Mouse (Mus musculus): ENCODE measurements around the gene Cyb561d1. TPM values are rescaled to one million over a fixed set of nuclear protein-coding genes. Genes with fewer than 3 reads are reported as not detected.

Cyb561d1 gene
- total RNA-seq, 1 experiment from 2014 or later: 9.5 TPM

- ATAC-seq (replicated peaks in 1 of 2; ENCODE audit: insufficient read depth in 1 of 2, low FRiP score in 2 of 2, low TSS enrichment in 1 of 2, low read depth in 1 of 2, poor library complexity in 2 of 2, severe bottlenecking in 2 of 2): 0 out of 4 replicates have a peak, but pooled peaks of 1 of the 2 experiments have one; percentile 20
Measured at GRCm38 (mm10) chr3:108185460-108186097, 15.4 kb downstream of the Cyb561d1 start.

DNA sequence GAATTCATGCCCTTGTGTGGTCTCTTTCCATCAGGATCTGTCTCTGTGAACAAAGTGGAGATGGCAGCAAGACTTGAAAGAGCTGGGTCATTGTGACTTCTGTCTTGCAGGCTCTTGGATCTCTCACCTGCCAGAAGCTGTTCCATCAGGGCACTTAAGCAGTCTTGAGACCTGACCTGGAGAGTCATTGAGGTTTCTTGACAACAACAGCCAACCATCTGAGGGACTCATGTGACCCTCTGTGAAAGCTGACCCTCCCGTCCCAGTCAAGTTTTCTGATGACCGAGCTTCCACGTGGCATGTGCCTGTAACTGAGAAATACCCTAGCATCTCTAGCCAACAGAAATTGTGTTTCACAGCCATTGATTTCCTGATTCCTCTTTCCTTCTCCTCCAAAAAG, 16.3 kb downstream of the Cyb561d1 start:
- ATAC-seq (replicated peaks in 1 of 2; ENCODE audit: insufficient read depth in 1 of 2, low FRiP score in 2 of 2, low TSS enrichment in 1 of 2, low read depth in 1 of 2, poor library complexity in 2 of 2, severe bottlenecking in 2 of 2): no peak

DNA sequence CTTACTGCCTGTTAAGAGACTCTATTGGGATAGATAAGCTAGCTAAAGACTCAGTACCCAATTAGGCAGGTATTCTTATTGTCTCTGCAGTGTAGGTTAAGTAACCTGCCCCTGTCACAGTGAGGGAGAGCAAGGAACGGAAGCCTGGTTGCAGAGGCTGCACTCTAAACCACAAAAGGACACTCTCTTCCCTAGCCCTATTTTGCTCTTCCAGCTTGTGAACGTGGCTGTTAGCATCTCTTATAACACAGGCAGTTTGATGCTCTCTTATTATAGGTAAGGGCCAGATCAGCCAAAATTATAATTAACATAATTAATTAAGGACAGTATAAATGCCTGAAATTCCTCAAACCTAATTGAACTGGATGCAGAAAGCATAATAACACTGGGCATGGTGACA, 20.5 kb downstream of the Cyb561d1 start:
- no peak for ATAC-seq (replicated peaks in 1 of 2; ENCODE audit: insufficient read depth in 1 of 2, low FRiP score in 2 of 2, low TSS enrichment in 1 of 2, low read depth in 1 of 2, poor library complexity in 2 of 2, severe bottlenecking in 2 of 2)

DNA sequence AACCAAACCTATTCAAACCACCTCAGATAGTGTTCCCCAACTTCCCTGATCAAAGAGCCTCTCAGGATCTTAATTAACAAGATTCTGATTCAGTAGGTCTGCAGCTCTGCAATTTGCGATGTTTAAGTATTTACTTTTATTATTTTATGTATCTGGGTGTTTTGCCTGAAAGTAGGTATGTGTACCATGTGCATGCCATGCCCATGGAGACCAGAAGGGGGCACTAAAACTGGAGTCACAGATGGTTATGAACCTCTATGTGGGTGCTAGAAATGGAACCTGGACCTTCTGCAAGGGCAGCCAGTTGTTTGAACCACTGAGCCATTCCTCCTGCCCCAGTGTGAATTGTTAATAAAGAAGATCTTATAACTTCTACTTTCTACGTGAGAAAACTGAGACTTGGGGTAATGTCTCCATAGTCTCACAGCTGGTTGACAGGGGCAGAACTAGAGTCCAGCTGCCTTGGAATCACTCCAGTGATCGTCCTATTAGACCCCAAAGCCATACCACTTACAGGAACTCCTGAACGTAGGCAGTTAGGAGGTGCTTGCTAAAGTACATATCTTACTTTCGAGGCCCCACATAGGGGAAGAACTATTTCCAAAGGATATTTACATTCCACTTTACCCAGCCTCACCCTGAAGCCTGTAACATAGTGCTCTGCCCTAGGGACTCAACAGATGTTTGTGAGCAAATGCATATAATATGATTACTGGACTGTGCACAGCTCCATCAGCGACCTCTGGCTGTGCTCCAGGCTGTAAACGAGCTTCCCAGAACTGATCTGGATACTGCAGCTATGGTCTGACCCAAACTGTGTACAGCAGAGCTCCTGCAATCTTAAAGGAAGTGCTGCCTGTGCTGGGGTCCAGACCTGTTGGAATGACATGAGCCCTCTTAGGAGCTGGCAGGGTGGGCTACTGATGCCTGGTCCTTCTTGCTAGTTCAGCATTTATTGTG, 22.0 kb downstream of the Cyb561d1 start:
- ATAC-seq (replicated peaks in 1 of 2; ENCODE audit: insufficient read depth in 1 of 2, low FRiP score in 2 of 2, low TSS enrichment in 1 of 2, low read depth in 1 of 2, poor library complexity in 2 of 2, severe bottlenecking in 2 of 2): no peak

DNA sequence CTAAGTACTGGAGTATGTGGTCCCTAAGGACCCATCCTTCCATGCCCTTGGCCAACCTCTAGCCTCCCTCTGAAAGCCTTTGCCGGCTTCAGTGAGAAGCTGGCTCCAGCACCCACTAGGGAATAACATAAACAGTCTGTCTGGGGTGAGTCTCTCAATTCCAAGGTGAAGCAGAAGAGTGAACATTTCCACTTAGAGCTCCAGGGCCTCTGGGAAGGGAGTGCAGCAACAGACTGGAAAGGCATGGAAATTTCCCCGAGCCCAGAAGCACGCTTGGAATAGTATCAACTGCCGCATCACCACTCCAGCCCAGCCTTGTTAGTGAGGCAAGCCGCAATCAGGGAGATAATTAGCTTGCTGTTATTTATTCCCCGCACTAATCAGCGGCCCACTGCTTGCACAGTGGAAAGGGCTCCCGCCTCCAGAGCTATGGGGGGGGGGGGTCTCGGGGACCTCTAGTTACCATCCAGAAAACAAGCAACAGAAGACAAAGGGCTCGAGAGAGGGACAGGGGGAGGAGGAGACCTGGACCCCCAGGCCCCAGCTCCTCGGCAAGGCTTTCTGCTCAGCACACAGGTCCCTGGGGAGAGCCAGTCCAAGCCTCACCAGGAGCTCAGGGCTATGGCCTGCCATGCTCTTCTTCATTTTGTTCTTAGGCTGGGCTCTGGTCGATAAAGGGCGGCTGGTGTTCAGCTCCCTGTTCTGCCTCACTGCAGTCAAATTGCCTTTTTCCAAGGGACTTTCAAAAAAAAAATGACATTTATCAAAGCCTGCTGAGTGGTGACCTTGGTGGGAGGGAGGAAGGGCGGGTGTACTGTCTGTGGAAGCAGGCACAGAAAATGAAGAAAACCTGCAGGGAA, 26.1 kb downstream of the Cyb561d1 start:
- no peak for ATAC-seq (replicated peaks in 1 of 2; ENCODE audit: insufficient read depth in 1 of 2, low FRiP score in 2 of 2, low TSS enrichment in 1 of 2, low read depth in 1 of 2, poor library complexity in 2 of 2, severe bottlenecking in 2 of 2)

DNA sequence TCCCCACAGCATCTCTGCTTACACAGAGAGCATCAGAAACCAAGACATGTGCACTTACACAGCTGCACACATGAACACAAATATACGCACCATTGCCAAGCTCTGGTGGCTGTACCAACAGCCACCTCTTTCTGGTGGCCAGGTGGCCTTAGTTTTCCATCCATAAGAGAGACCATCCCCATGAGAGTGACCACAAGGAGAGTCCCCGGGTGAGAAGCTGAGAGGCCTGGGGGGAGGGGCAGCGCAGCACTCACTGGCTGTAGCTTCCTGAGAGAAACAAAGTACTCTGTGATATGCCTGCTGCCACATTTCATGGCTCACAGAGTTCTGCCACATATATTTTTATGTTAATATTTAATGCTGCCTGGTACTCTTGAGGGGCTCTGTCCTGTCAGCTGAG, 31.8 kb downstream of the Cyb561d1 start:
- ATAC-seq (replicated peaks in 1 of 2; ENCODE audit: insufficient read depth in 1 of 2, low FRiP score in 2 of 2, low TSS enrichment in 1 of 2, low read depth in 1 of 2, poor library complexity in 2 of 2, severe bottlenecking in 2 of 2): no peak

DNA sequence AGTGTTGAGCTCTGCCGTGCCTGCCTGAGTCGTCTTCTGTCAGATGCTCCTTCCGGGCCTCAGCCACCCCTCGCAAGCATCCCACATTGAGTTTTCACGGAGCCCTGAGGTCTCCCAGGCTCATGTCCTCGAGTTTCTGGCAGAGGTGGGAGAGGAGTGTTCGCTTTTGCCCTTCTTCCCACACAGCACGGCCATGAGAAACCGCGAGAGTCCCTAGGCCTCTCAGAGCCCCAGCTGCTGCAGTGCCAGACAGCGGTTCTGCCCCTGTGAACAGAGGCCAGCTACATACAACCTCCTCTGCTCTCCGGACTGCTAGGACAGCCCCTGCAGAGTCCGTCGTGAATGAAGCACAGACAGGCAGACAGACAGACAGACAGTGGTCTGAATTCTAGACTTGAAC, 33.5 kb downstream of the Cyb561d1 start:
- no peak for ATAC-seq (replicated peaks in 1 of 2; ENCODE audit: insufficient read depth in 1 of 2, low FRiP score in 2 of 2, low TSS enrichment in 1 of 2, low read depth in 1 of 2, poor library complexity in 2 of 2, severe bottlenecking in 2 of 2)

- peak in 1 of 2 experiments; percentile 51; a peak in 1 of 4 replicates for ATAC-seq (replicated peaks in 1 of 2; ENCODE audit: insufficient read depth in 1 of 2, low FRiP score in 2 of 2, low TSS enrichment in 1 of 2, low read depth in 1 of 2, poor library complexity in 2 of 2, severe bottlenecking in 2 of 2)
Measured at GRCm38 (mm10) chr3:108166486-108167211, 34.4 kb downstream of the Cyb561d1 start.

DNA sequence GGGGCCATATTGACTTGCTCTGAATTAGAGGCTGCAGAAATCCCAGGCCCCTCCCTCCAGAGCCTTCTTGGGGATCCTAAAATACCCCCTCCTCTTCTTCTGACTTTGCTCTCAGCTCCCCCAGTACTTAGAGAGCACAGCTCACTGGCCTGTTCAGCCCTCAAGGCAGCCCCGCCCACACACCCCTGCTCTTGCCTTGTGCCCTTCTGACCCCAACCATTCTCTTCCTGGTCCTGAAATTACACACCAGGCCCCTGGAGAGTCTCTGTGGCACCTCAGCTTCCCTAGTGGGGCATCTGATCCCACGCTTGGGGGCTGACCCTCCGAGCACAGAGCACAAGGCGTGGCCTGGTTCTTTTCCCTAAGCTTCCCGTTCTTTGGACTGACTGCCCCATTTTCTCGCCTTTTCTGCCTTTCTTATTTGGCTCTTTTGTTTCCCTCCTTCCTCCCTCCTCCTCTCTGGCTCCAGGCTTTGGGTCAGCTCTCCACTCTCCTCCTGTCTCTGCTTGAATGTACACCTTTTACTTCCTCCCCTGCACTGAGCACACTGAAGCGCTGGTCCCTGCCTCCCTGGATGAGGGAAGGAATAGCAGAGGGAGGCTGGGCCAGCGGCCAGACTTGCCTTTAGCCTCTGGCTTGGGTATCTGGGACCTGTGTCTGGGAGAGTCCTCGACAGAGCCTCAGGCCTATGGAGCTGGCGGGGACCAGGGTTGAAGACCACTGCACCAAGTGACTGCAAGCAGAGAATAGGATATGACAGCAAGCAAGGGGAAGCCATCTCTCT, 35.3 kb downstream of the Cyb561d1 start:
- no peak for ATAC-seq (replicated peaks in 1 of 2; ENCODE audit: insufficient read depth in 1 of 2, low FRiP score in 2 of 2, low TSS enrichment in 1 of 2, low read depth in 1 of 2, poor library complexity in 2 of 2, severe bottlenecking in 2 of 2)

DNA sequence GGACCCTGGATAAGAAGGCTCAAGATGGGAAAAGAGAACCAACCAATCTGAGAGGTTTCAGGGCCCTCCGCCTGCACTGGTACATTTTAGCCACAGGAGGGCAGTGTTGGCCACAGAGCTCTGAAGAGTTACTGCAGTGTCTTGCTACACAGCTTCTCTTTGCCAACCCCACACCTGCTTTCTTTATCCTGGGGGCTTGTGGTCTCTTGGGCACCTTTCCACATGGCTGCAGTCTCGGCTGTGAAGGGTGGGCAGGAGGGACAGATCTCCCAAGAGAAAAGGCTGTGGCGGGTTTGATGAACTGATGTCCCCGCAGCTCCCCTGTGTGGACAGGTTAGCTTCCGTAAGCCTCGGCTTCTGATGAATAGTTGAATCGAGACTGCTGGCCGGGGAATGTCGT, 36.2 kb downstream of the Cyb561d1 start:
- ATAC-seq (replicated peaks in 1 of 2; ENCODE audit: insufficient read depth in 1 of 2, low FRiP score in 2 of 2, low TSS enrichment in 1 of 2, low read depth in 1 of 2, poor library complexity in 2 of 2, severe bottlenecking in 2 of 2): peak; percentile 68 to 85; a peak in 3 of 4 replicates

DNA sequence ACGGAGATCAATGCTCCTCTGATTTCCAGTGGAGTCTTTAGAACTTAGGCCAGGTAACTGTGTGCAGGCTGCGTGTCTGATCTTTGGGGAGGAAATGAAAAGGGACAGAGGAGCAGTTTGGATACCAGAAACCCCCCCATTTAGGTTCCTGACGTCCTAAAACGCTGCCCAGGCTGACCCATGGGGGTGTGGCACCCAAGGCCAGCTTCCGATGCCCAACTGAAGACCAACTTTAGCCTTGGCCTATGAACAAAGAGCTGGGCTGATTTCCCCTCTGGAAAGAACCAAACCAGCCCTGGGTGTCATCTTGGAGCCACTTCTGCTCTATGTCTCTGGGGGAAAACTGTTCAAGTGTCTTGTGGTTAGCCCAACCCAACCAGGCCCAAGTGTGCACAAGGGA, 36.9 kb downstream of the Cyb561d1 start:
- ATAC-seq (replicated peaks in 1 of 2; ENCODE audit: insufficient read depth in 1 of 2, low FRiP score in 2 of 2, low TSS enrichment in 1 of 2, low read depth in 1 of 2, poor library complexity in 2 of 2, severe bottlenecking in 2 of 2): no peak

- ATAC-seq (replicated peaks in 1 of 2; ENCODE audit: insufficient read depth in 1 of 2, low FRiP score in 2 of 2, low TSS enrichment in 1 of 2, low read depth in 1 of 2, poor library complexity in 2 of 2, severe bottlenecking in 2 of 2): no peak
Measured at GRCm38 (mm10) chr3:108158383-108159037, 42.5 kb downstream of the Cyb561d1 start.

GRCm38 (mm10) chr3:108154656-108155055, 46.4 kb downstream of the Cyb561d1 start, which contains the start of gene Gpr61:
Gpr61 (minus strand) TSS chr3:108154882.
- no peak for ATAC-seq (replicated peaks in 1 of 2; ENCODE audit: insufficient read depth in 1 of 2, low FRiP score in 2 of 2, low TSS enrichment in 1 of 2, low read depth in 1 of 2, poor library complexity in 2 of 2, severe bottlenecking in 2 of 2)

DNA sequence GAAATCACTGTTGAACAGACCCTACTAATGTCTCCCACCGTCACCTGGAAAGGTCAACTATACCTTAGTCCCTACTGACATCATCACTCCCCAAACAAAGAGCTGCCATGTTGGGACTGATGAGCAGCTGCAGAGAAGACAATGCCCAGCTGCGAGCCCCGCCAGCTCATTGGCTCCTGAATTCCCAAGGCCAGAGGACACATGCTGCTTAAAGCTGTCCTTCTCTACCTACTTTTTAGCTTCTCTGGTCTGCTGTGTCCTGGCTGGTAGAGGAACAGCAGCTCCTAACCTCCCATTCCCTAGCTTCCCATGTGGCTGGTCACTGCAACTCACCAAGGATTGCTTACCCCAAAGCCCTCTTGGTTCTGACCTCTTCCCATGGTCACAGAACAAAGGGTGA, 48.7 kb downstream of the Cyb561d1 start:
- no peak for ATAC-seq (replicated peaks in 1 of 2; ENCODE audit: insufficient read depth in 1 of 2, low FRiP score in 2 of 2, low TSS enrichment in 1 of 2, low read depth in 1 of 2, poor library complexity in 2 of 2, severe bottlenecking in 2 of 2)

DNA sequence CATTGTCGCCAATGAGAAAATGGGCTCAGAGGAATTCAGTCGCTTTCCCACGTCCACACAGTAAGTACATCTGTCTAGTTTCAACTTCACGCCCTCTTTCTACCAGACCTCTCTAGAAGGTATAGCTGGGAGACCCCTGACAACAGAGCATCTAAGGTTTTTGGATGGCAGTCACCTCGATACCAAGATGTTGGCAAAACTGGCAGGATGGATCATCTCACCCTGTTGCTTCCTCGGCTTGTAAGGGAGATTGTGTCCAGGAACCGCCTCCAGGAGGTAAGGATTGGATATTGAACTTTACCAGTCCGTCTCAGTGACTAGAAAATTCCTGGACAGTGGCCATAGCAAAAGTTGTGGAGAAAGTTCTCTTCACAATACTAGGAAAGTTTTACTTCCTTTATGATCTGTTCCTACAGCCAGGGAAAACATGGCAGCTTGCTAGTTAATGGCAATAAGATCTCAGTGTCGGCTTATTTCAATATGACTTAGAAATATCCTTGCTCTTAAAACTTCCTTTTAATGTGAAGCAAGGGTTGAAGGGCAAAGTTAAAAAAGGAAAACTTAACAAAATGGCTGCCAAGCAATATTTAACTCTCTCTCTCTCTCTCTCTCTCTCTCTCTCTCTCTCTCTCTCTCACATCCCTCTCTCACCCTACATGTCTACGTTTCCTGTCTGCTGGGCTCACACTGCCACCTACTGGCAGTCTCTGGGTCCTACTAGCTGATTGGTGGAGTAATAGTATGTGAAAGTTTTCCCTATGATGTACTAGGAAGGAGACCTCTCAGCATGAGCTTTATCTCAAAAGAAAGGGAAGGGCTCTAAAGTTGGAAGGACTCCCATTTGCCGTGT, 53.4 kb downstream of the Cyb561d1 start:
- ATAC-seq (replicated peaks in 1 of 2; ENCODE audit: insufficient read depth in 1 of 2, low FRiP score in 2 of 2, low TSS enrichment in 1 of 2, low read depth in 1 of 2, poor library complexity in 2 of 2, severe bottlenecking in 2 of 2): peak; percentile 51 to 64; a peak in 3 of 4 replicates

Measured in hematopoietic stem cell, adult 5-6 weeks (primary cell).